Mouse (Mus musculus) fat pad, adult 2 months (tissue): ENCODE measurements at regions not wholly inside any gene's neighbourhood (a gene's known extent, or its start where the extent isn't known, plus 50 kb on each side); places are given as distances from the start of the nearest gene placed in this dataset.

Experiments
- DNase-seq: peaks from one replicate; pipeline ENCODE4 v3.0.0-alpha.2; 2011; ENCODE audit warnings: low read depth, low spot score; ENCODE audit errors: extremely low read depth

- no peak for DNase-seq
Measured at GRCm38 (mm10) chr2:50841881-50842280, 307.0 kb downstream of the Rnd3 start.

DNA sequence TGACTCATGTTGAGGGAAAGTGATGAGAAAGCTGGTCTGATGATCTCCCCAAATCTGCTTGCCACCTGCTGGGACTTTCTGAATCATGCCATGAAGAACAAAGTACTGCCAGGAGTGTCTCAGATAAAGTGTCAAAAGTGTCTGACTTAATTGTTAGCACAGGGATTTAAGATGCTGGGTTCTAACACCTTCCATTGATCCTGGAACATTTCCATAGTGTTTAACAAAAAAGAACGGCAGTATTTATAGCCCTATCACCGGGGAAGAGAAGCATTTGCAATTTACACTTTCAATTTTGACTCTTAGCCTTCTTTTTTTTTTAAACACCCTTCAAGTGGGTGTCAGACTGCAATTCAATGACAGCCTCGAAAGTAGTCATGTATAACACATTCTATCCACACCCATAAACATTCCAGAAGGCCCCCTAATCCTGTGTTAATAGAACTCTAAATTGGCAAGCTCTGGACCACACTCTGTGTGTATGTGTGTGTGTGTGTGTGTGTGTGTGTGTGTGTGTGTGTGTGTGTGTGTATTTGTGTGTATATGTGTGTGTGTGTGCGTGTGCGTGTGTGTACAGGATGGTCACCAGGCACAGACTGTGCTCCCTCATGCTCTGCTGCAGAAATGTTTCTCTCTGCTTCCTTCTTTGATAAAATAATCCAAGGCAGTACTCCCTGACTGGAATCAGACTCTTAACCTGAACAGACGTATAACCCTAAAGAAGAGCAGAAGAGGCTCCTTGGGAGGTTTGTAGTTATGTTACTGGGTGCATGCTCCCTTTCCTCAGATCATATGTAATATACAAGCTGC is 313.2 kb downstream of the Rnd3 start:
- no peak for DNase-seq

DNA sequence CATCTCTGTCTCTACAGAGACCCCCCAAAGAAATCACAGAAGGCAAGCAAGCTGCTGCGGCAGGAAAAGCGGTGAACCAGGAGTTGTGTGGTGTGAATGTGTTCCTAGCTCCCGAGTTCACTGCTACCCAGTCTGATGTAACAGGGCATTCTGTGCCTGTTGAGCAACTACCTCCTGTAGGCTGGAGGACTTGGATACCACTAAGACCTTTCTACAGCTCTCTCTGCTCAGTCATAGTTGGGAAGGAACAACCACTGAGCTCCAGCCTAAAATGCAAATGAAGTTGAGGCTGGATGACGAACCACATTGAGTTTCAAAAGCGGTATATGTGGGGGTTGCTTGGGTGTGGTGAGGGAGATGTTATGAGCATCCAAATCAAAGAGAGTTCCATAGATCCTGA is 315.1 kb downstream of the Rnd3 start:
- DNase-seq: no peak

DNA sequence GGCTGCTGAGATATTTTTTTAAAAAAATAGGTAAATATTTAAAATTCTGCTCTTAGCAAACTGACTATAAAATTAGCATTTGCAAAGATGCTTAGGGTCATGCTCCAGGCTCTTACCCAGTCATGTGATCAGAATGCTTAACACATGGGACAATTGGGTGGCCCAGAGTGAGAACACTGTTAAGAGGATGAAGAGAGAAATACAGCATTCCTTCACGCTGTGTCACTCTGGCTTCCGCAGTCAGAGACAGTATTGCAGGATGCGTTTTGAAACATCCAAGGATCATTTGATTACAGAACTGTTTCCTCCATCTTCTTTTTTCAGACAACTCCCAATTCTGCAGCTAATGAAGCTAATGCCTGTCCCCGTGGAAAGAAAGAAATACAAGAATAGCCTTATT is 316.4 kb downstream of the Rnd3 start:
- DNase-seq: no peak

DNA sequence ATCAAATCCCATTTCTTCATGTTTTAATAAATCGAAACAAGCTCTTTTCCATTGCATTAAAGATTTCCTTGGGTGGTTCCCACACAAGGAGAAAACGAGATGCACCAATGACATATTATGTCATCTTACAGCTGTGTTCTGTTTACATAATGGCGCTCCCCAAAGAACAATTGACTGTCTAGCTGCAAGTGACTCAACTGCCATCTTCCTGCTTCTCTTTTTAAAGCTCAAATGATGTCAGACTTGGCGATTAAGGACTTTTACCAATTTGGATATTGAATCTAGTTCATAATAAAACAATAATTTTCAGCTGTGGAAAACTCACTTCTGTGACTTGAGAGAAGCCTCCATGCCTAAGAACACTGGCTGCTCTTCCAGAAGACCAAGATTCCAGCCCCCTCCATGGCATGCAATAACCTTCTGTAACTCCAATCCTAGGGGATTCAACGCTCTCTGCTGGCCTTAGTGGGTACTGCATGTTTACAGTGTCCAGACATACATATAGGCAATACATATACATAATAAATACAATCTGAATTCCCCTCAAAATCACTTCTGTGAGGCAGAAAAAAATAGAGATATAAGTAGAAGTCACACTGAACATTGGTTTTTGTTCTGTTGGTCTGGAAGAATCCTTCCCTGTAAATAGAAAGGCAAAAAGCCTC is 318.7 kb downstream of the Rnd3 start:
- DNase-seq: no peak

- DNase-seq: no peak
Measured at GRCm38 (mm10) chr2:50827097-50827496, 321.8 kb downstream of the Rnd3 start.

DNA sequence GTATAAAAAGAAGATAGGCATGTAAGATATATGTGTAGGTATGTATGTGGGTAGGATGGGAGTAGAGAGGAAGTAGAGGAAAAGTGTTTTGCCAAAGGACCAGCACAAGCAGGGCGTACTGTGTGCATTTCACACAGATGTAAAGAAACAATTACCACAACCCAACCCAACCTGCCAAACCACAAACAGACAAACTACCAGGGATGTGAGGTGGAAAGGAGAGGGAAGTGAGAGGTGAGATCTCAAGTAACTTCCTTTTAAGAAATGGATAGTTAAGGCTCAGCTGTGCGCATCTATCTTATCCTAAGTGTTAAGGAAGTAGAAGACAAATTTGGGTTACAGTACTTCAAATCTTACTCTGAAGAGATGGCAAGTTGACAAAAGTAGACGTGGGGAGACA is 322.4 kb downstream of the Rnd3 start:
- DNase-seq: no peak

DNA sequence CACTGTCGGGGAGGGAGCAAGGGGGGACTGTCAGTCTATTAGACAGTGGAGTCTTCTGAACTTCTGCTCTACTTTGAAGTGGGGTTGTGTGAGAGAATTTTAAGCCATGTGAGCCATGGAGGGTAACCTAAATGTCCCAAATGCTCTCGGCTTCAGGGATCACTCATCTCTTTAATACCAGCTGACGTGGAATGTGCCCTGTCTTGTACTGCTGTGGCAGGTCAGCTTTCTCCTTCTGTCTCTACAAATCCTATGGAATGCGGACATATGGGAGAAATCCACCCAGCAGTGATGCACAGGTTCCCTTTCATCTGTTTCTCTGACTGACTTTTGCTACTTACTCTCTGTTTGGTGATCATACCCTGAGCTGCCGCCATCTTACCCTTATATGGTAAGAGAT is 323.3 kb downstream of the Rnd3 start:
- DNase-seq: no peak

DNA sequence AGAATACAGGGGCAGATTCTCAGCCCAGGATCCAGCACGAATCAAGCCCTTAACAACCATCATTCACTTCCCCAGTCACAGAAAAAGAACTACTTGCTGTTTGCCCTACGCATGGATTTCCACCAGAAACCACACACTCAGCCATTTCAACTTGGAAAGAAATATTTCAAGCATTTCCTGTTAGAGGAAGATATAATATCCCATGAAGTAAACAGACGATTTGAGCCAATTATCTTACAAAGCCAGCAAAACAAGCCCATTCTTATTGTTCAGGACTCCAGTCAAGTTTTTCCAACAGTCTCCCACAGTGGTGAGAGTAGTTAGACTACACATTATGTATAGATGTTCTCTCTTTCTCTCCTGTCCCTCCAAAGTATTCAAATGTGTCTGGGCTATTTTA is 324.1 kb downstream of the Rnd3 start:
- no peak for DNase-seq

DNA sequence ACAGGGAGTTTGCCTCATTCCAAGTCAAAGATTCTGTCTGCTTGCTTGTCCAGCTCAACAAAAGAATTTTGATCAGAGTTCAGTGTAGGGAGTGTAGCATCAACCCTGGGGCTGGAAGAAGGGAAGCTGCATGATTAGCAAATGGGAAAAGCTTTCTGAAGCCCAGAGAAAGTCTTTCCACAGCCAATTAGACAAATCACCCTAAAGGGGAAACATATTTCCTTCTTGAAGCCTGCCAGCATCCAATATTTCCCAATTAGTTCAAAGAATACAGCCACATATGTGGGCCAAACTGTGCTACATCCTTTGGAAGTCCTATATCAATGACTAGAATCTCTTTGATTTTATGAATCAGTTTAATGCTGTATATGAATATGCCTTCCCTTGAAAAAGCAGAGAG is 326.2 kb downstream of the Rnd3 start:
- DNase-seq: no peak

- no peak for DNase-seq
Measured at GRCm38 (mm10) chr2:50819305-50819665, 329.6 kb downstream of the Rnd3 start.

GRCm38 (mm10) chr2:50818557-50819304 is 330.2 kb downstream of the Rnd3 start:
- no peak for DNase-seq

- no peak for DNase-seq
Measured at GRCm38 (mm10) chr2:50816364-50816763, 332.5 kb downstream of the Rnd3 start.

DNA sequence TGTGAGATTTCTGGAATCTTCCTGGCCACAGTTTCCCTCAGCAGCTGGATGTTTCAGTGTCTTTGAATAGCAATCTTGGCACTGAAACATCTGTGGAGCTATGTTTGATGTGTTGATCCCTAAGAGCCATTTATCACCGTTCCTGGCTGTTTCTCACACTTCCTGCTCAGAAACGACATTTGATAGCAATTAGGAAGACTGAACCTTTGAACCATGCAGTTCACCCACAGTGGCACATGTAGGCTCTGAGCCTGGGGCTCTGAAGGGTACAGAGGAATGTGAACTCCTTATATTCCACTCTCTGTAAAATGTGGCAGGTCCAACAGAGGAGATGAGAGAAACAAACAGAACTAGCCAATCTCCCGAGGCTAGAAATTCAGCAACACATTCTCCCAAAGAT is 333.4 kb downstream of the Rnd3 start:
- DNase-seq: no peak

DNA sequence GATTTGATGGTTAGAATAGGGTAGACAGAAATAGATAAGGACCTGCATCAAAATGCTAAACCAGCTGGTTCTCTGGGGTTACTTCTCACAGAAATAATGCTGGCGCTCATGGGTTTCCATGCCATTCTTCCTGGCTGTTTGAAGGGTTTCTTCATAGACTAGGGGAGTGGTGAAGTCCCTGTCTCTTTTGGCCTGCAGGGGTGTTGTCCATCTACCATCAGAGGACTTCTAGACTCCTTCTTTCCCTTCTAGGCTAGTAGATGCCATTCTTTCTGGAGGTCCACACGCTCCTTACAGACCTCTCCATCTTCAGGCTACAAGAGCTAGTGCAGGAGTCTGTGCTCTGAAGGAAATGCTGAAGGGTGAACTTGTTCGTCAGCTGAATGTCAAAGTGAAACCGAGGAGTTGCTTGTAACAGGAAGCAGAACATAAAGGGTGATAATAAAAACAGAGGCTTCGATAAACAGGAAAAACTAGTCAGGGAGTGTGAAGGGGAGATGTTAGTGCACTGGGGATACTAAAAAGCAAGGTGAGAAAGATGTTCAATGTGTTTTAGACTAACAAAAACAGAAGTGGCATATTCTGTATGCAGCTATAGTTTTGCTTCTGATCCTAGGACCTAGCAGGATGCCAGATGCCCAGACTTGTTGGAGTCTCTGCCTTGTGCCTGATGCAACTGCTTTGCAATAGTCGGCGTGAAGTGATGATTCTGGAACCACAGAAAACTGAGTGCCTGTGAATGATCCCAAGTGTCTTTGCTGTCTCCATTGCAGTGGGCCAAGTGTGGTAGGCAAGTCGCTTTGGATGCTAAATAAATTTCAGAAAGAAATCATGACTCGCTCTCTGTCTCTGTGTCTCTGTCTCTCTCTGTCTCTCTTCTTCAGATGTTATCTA is 335.1 kb downstream of the Rnd3 start:
- DNase-seq: no peak

DNA sequence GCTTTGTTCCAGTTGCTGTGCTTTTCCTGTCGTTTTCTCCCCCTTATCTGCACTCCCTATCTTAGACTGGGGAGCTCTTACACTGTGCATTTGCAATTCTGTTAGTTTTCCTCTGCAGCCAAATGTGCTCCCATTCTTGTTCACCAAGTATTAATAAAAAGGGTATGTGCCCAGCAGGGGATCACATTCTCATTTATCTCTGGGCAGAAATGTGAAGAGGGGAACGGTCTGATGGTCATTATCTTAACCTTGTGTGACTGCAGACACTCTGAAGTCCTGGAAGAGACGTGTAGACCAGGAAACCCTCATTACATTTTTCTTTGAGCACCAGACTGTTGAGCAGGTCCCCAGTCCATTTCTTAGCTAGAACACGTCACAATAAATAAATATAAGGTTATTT is 336.6 kb downstream of the Rnd3 start:
- no peak for DNase-seq

DNA sequence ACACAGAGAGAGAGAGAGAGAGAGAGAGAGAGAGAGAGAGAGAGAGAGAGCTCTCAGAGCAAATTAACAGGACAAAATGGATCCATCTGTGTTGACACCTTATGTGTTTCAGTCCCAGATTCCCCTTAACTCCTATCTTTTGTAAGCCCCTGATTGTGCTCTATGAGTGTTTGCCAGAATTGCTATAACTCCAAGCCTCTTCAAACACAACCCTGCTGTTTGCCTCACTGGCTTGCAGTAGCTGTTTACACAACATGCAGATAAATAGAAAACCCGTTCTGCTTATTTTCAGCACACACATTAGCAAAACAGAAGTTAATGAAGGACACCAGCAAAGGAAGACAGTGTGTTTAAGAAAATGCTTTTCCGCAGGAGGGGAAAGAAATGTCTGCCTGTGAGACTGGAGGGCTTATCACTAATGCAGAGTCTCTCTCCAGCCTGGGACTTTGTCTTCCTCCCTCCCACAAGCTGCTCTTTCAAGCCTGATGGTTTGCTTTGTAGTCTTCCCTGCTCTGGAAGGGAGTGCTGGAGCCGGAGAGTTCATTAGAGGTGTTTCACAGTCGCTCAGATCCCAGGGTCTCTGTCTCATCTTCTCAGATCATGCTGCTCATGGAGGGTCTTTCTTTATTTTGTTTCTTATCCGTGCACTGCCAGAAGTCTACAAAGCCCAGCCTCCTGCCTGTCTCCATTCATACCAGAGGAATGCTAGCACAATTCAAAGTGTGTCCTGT is 338.4 kb downstream of the Rnd3 start:
- DNase-seq: no peak

DNA sequence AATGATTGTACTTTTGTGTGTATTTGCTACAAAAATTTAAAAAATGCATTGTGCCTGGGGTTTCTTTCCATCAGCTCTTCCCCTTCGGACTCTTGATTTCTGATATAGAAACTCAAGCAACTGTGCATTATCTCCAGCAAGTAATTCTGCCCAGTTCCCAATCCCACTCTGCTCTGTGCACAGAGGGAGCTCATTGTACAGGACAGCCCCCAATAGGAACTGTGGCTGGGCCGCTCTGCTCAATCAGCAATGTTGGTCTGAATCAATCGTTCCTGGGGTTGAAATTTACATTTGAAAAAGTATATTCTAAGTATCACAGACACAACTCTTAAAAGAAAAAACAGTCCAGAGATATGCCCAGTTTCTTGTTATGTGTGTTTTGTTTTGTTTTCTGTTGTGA is 339.1 kb downstream of the Rnd3 start:
- no peak for DNase-seq

- DNase-seq: no peak
Measured at GRCm38 (mm10) chr2:50807162-50807960, 341.6 kb downstream of the Rnd3 start.

GRCm38 (mm10) chr2:50805645-50806044 is 343.3 kb downstream of the Rnd3 start:
- DNase-seq: no peak
